Mouse (Mus musculus) hindbrain, embryonic 16.5 days (tissue): ENCODE data around the gene Exd2. TPM values are rescaled to one million over a fixed set of nuclear protein-coding genes. Genes with fewer than 3 reads are reported as not detected.
A peak's percentile ranks its signal among the peaks of the same experiment; 100 is the strongest.

Source experiments
- ATAC-seq: fragments of 200-750 bp; cut with Nextera tagmentation; 2 replicates; pipeline ENCODE4 v1.8.0; 2017; ENCODE audit warnings: moderate TSS enrichment, moderate library complexity
- H3K27ac ChIP-seq: fragments of 300-500 bp; sonication (generic); 2 replicates; pipeline ENCODE4 v1.5.1; 2014; ENCODE audit warnings: low read depth, mild to moderate bottlenecking, control low read depth, low read length, moderate library complexity
- H3K27me3 ChIP-seq: fragments of 300-500 bp; sonication (generic); replicated peaks from 2 replicates; pipeline ENCODE4 v1.6.1; 2014; ENCODE audit warnings: low read length; ENCODE audit not compliant: control insufficient read depth, insufficient read depth
- H3K36me3 ChIP-seq: fragments of 300-500 bp; sonication (generic); 2 replicates; pipeline ENCODE4 v1.6.1; 2014; ENCODE audit warnings: mild to moderate bottlenecking, low read length, moderate library complexity, mixed read lengths; ENCODE audit not compliant: control insufficient read depth, insufficient read depth
- H3K4me1 ChIP-seq: fragments of 300-500 bp; sonication (generic); 2 replicates; pipeline ENCODE4 v1.6.1; 2014; ENCODE audit warnings: low read depth, low read length; ENCODE audit not compliant: control insufficient read depth, insufficient read depth
- H3K4me2 ChIP-seq: fragments of 300-500 bp; sonication (generic); 2 replicates; pipeline ENCODE4 v1.6.1; 2014; ENCODE audit warnings: mild to moderate bottlenecking, low read length, control low read depth, moderate library complexity
- H3K4me3 ChIP-seq: fragments of 300-500 bp; sonication (generic); 2 replicates; pipeline ENCODE4 v1.5.1; 2014; ENCODE audit warnings: mild to moderate bottlenecking, low read length, control low read depth, moderate library complexity
- H3K9ac ChIP-seq: fragments of 300-500 bp; sonication (generic); 2 replicates; pipeline ENCODE4 v1.6.1; 2014; ENCODE audit warnings: low read depth, mild to moderate bottlenecking, control low read depth, low read length, moderate library complexity
- H3K9me3 ChIP-seq: fragments of 300-500 bp; sonication (generic); 2 replicates; pipeline ENCODE4 v1.6.1; 2014; ENCODE audit warnings: mild to moderate bottlenecking, low read length, moderate library complexity; ENCODE audit not compliant: control insufficient read depth
- WGBS: fragments of 180-500 bp; shearing (Covaris S2); extraction: QIAGEN DNeasy Blood & Tissue Kit; methylation state at CpG from one replicate; pipeline ENCODE4 v1.1.7; 2014; 5-methylcytosine and 5-hydroxymethylcytosine counted together
- polyA plus RNA-seq: library from polyadenylated mRNA; unstranded; fragments of >200 nt; fragmentation: Nextera tagmentation; extraction: Ambion mirVana; gene quantifications from 2 replicates; pipeline ENCODE4 v1.2.1, GENCODE M21; 2015

Gene Exd2
- polyA plus RNA-seq, result 45.0 and 56.0 TPM in 2 replicates

DNA sequence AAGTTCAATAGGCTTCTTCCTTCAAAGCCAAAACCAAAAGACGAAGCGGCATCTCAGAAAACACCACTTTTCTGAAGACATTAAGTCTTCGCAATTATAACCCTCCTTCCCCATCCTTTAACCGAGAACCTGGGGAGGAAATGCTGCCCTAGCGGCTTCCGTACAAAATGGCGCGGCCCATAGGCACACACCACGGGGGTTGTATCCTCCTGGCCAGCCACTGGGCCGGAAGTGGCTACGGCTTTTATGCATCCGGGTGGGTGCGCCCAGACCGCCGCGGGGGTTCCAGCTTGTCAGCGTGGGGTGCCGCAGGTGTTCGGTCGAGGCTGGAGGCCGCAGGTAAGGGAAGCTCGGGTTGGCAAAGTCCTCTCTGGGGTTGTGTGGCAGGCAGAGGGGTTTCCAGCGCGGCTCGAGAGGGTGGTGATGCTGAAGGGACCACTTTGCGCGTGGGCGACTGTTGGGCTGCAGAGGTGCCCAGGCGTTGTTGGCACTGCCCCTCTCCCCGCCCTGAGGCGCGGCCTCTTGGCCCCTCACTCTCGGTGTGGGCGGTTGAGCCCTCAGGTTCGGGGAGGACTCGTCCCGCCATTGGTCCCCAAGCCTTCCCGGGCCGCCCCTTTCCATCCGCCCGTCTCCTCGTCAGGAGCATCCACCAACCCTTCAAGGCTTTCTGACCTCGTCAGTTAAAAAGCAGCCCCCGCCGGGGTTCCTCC, at the start of gene Exd2:
Gene Exd2 (plus strand): TSS at position 154 of the 710 bp plus-strand sequence.
- no peaks in the 10 kb centered on the region for H3K9me3 ChIP-seq
- H3K4me2 ChIP-seq, result peak within 1 kb of the TSS; percentile 86
- peak within 1 kb of the TSS; percentile 86 for H3K4me3 ChIP-seq
- H3K9ac ChIP-seq, result peak within 1 kb of the TSS; percentile 82
- under 1% methylated on average over 43 of the region's 45 CpGs for WGBS
- H3K36me3 ChIP-seq, result no peaks in the 10 kb centered on the region
- H3K4me1 ChIP-seq, result peaks cover 3% of the 10 kb centered on the region
- peak within 1 kb of the TSS; percentile 87 for H3K27ac ChIP-seq
- H3K27me3 ChIP-seq, result no peaks in the 10 kb centered on the region
- ATAC-seq, result peak; percentile 98

DNA sequence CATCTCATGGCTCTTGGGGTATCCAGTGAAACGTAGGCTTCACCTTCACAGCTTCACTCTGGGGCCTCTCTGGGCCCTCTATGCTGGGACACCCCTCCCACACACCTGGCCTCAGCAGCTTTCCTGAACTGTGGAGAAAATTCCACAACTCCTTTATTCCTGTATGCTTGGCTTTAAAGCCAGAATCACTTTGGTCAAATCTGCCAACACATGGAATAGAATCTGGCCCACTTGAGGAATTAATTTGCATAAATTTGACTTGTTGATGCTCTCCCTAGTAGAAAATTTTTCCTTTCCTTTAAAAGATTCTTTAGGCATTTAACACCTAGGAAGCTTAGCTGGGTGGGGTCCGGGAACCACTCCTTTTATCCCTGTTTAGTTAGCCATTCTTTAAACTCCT, 47.8 kb upstream of the Exd2 start:
- Histone ChIP-seq H3K36me3 (peaks cover 5% of the 10 kb centered on the region; the same call in 1 of the 2 replicates), H3K4me2 (no peak overlapping the region), H3K9ac (no peak overlapping the region), H3K27ac (no peak overlapping the region), H3K4me3 (no peak overlapping the region), H3K27me3 (no peaks in the 10 kb centered on the region), H3K4me1 (no peaks in the 10 kb centered on the region), H3K9me3 (peaks cover 7% of the 10 kb centered on the region; the same call in 1 of the 2 replicates)
- no peak for ATAC-seq
- WGBS, result 88% methylated on average over 2 of the region's 2 CpGs

DNA sequence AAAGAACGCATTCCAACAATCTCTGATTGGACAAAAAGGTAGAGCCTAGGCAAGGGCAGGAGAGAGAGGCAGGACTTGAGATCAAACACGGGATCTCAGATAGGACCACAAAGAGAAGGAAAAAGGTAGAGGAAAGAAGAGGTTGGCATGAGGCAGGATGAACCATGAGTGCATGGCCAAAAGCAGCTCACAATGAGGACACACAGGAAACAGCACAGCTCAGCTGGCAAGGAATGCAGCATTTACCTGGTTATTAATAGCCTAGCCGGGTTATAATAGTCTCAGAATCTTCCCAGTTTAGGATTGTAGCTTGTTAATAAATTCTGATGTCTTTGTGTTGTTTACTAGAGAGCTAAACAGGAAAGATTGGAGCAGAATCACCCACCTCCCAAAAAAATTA, 35.2 kb upstream of the Exd2 start:
- H3K27ac ChIP-seq, result no peak overlapping the region
- no peaks in the 10 kb centered on the region for H3K9me3 ChIP-seq
- H3K4me1 ChIP-seq, result no peaks in the 10 kb centered on the region; the same call in 1 of the 2 replicates
- no peak overlapping the region for H3K9ac ChIP-seq
- no peak overlapping the region for H3K4me2 ChIP-seq
- H3K27me3 ChIP-seq, result no peaks in the 10 kb centered on the region
- H3K4me3 ChIP-seq, result no peak overlapping the region
- 96% methylated on average over 3 of the region's 3 CpGs for WGBS
- H3K36me3 ChIP-seq, result 0 out of 2 replicates have a peak, but pooled peaks cover 2% of the 10 kb centered on the region
- ATAC-seq, result no peak

DNA sequence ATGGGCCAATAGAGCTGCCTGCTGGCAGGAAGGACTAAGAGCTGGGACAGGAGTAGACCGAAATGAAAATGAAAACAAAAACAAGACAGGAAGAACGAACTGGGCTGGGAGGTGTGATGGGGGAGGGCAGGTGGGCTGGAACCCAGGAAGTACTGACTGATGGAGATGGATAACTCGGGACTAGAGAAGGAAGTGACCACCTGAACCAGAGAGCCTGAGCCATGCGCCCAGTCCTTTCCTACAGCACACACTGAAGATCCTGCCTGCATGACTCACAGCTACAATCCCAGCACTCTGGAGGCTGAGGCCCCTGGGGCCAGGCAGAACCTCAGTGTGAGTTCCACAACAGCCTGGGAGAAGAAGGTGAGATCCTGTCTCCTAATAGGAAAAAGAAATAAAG, 29.6 kb upstream of the Exd2 start:
- Histone ChIP-seq H3K4me1 (peaks cover 12% of the 10 kb centered on the region), H3K4me3 (no peak overlapping the region), H3K4me2 (peak overlapping the region; percentile 17; the same call in 1 of the 2 replicates), H3K36me3 (0 out of 2 replicates have a peak, but pooled peaks cover 4% of the 10 kb centered on the region), H3K9ac (peak overlapping the region; percentile 27; the same call in 1 of the 2 replicates), H3K27me3 (no peaks in the 10 kb centered on the region), H3K9me3 (no peaks in the 10 kb centered on the region), H3K27ac (no peak overlapping the region)
- WGBS, result 75% methylated on average over 4 of the region's 4 CpGs
- ATAC-seq, result no peak

DNA sequence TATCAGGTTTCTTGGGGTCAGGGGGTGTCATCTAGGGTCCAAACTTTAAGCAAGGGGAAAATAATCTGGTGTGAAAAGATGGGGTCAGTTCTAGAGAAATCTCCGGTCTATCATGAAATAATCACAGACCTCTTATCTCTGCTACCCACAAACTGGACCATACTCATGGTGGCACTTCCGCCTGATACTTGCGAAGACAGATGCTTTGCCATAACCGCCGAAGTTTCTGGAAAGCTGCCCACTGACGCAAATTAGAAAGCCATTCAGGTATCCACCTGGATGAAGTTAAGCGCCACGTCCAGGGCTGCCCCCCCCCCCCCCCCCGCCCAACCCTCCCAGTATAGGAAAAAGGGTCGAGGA, 28.3 kb upstream of the Exd2 start:
- Histone ChIP-seq H3K36me3 (0 out of 2 replicates have a peak, but pooled peaks cover 2% of the 10 kb centered on the region), H3K4me2 (peak overlapping the region; percentile 51), H3K4me3 (peak overlapping the region; percentile 69), H3K27ac (peak overlapping the region; percentile 97), H3K4me1 (peaks cover 12% of the 10 kb centered on the region), H3K9ac (peak overlapping the region; percentile 84), H3K27me3 (no peaks in the 10 kb centered on the region), H3K9me3 (no peaks in the 10 kb centered on the region)
- WGBS, result 7% methylated on average over 9 of the region's 10 CpGs
- ATAC-seq, result no peak

DNA sequence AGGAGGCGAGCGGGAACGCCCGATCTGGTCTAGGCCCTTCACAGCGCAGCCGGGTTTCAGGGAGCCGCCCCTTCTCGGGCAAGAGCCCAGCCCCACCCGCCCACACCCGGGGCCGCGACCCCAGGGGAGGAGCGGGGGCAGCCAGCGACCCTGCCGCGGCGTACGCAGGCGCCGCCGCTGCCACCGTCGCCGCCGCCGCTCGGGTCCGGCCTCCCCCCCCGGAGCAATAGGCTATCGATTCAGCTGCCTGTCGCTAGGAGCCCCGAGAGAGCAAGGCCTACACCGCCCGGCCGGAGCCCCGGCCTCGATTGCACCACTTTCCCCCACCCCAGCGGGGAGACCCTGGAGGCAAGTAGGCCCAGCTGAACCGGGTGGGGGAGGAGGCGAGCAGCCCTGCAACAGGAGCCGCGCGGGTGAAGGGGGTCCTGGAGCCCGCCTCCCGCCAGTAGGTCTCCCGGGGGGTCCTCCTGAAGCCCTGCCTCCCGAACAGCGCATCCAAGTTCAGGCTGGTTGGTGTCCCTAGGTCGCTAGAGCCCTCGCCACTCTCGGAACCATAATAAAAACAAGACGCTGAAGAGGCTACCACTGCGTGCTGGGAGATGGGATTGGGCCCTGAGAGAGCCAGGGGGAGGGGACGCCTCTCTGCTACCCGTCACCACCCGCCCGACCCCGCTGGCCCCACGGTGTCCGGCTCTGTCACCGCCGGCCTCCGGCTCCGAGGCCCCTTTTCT, 27.8 kb upstream of the Exd2 start:
- 0% methylated on average over 56 of the region's 64 CpGs for WGBS
- H3K4me3 ChIP-seq, result peak overlapping the region; percentile 69
- peak overlapping the region; percentile 51 for H3K4me2 ChIP-seq
- H3K27ac ChIP-seq, result peak overlapping the region; percentile 97
- ATAC-seq, result peak; percentile 76
- 0 out of 2 replicates have a peak, but pooled peaks cover 2% of the 10 kb centered on the region for H3K36me3 ChIP-seq
- H3K9me3 ChIP-seq, result no peaks in the 10 kb centered on the region
- peaks cover 12% of the 10 kb centered on the region for H3K4me1 ChIP-seq
- peak overlapping the region; percentile 84 for H3K9ac ChIP-seq
- no peaks in the 10 kb centered on the region for H3K27me3 ChIP-seq

DNA sequence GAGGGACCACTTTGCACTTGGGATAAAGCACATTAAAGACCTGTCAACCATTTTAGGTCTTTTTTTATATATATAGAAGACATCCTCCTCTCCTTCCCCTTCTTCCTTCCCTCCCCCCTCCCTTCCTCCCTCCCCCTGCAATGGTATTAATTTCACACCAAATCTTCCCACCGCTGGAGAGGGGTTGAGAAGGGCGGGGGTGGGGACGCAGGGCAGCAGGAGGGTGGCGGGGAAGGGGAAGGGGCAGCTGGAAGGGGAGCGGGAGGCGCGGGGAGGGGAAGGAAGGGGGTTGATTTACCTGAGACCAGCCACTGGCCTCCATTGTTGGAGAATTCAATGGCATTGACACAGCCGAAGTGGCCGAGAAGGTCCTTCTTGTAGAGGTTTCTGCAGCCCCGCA, 27.0 kb upstream of the Exd2 start:
- Histone ChIP-seq H3K27ac (peak overlapping the region; percentile 97), H3K4me3 (peak overlapping the region; percentile 69), H3K4me1 (peaks cover 12% of the 10 kb centered on the region), H3K4me2 (peak overlapping the region; percentile 51), H3K9me3 (no peaks in the 10 kb centered on the region), H3K27me3 (no peaks in the 10 kb centered on the region), H3K36me3 (0 out of 2 replicates have a peak, but pooled peaks cover 2% of the 10 kb centered on the region), H3K9ac (peak overlapping the region; percentile 84)
- peak; percentile 22; the same call in 1 of the 2 replicates for ATAC-seq
- 1% methylated on average over 10 of the region's 10 CpGs for WGBS

DNA sequence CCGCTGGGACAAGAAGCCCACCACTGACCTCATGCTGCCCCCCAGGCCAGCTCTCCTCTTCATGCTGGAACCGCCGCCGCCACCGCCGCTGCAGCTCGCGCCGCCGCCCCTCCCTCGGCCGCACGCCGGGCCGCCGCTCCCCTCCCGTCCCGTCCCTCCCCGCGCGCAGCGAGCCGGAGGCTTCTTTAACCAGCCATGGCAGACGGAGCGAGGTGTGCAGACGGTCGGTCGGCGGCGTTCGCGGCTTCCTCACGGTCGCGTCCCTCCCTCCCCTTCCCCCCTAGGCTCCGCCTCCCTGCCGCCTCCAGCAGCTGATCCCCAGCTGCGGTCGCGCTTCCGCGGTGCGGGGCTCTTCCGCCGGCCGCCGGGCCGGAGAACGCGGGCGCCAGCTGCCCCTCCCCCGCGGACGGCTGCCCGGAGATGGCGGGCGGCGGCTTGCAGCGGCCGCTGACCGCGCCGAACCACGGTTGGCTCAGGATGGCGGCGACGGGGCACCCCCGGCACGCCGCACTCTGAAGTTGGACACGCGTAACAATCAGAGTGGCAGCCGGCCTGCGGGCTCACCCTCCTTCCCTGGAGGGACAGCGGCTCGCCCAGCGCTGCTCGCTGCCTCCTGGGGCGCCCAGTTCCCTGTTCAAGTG, 26.4 kb upstream of the Exd2 start, which contains the start of gene Dcaf5:
Gene Dcaf5 (minus strand): TSS at position 266 of the 641 bp plus-strand sequence.
- 1% methylated on average over 57 of the region's 79 CpGs for WGBS
- H3K9ac ChIP-seq, result peak within 1 kb of the TSS; percentile 84
- H3K4me2 ChIP-seq, result peak within 1 kb of the TSS; percentile 51
- peak within 1 kb of the TSS; percentile 69 for H3K4me3 ChIP-seq
- 0 out of 2 replicates have a peak, but pooled peaks cover 2% of the 10 kb centered on the region for H3K36me3 ChIP-seq
- H3K27ac ChIP-seq, result peak within 1 kb of the TSS; percentile 97
- H3K4me1 ChIP-seq, result peaks cover 12% of the 10 kb centered on the region
- H3K9me3 ChIP-seq, result no peaks in the 10 kb centered on the region
- peak; percentile 85 for ATAC-seq
- H3K27me3 ChIP-seq, result no peaks in the 10 kb centered on the region
